Mouse (Mus musculus) left cerebral cortex, adult 8-10 months (tissue): ENCODE results near the gene Pih1d2. TPM values are rescaled to one million over a fixed set of nuclear protein-coding genes. Genes with fewer than 3 reads are reported as not detected.
A peak's percentile ranks its signal among the peaks of the same experiment; 100 is the strongest.
"Not testable (repeated sequence)": the region's sequence is repeated elsewhere in the genome, so short reads cannot be mapped to it uniquely, and the experiment has no call there.

ENCODE experiments used
- DNase-seq, 2 experiments: peaks; one replicate each; pipeline ENCODE4 v3.0.0; 2022; ENCODE audit warnings: low spot score in 2 of 2
- total RNA-seq, 4 experiments: library from RNA; stranded (reverse); gene quantifications; 2 replicates each; pipeline ENCODE4 v1.2.4; 2022

Gene Pih1d2
- total RNA-seq, 4 experiments from 2014 or later = 2.3 to 4.4 (median 3.2) TPM

DNA sequence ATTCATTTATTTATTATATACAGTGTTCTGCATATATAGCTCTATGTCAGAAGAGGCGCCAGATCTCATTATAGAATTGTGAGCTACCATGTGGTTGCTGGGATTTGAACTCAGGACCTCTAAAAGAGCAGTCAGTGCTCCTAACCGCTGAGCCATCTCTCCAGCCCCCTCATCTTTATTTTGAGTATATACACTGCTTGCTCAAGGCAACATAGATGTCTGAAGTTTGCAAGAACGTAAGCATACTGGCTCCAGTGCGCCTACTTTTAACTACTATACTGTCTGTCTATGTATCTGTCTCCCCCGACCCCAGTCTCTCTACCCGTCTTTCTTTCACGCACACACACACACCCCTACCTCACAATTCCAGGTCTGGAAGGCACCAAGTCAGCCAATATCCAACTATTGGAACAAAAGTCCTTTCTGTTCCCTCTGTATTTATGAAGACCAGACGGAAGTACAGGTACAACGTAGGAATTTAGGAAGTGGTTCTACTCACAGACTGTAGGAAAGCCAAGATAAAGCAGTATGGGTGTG is 741 bp downstream of the Pih1d2 start:
- no peak for DNase-seq

- DNase-seq = not testable (repeated sequence)
Measured at GRCm38 (mm10) chr9:50630903-50631302, 13.8 kb downstream of the Pih1d2 start.

DNA sequence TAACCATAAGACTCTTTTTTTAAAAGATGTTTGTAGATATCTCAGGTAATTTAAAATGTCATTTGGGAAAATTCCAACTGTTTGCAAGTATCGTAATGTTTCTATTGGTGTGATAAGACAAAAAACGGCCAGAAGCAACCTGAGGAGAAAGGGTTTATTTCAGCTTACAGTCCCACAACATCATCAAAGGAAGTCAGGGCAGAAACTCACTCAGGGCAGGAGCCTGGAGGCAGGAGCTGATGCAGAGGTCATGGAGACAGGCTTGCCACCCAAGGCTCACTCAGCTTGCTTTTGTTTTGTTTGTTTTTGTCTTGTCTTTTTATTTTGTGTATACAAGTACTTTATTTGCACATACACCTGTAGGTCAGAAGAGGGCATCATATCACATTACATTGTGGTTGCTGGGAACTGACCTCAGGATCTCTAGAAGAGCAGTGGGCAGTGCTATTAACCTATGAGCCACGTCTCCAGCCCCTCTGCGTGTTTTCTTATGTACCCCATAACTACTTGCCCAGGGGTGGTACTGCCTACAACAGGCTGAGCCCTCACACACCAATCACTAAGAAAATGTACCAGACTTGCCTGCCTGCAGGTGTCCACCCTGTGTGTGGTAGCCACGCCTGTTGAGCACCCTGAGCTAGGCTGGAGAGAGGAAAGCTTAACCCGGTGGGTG is 15.0 kb downstream of the Pih1d2 start:
- no peak for DNase-seq

DNA sequence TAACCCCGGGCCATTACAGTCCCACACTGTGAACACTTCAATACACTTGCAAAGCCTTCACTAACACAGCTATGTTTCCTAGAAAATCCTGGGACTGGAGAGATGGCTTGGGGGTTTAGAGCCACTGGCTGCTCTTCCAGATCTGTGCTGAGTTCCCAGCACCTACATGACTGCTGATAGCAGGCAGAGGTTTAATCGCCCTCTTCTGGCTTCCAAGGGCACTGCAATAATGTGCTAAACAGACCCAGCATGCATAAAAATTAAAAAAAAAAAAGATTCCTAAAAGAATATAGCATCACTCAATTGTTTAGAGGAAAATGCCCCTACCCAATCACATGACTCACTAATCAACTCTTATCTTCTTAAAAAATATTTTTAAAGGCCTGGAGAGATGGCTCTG is 15.9 kb downstream of the Pih1d2 start:
- DNase-seq = no peak

- no peak for DNase-seq
Measured at GRCm38 (mm10) chr9:50634270-50634669, 17.1 kb downstream of the Pih1d2 start.

GRCm38 (mm10) chr9:50646826-50647370 is 29.8 kb downstream of the Pih1d2 start:
- DNase-seq = no peak

GRCm38 (mm10) chr9:50650503-50650902 is 33.4 kb downstream of the Pih1d2 start:
- no peak for DNase-seq

DNA sequence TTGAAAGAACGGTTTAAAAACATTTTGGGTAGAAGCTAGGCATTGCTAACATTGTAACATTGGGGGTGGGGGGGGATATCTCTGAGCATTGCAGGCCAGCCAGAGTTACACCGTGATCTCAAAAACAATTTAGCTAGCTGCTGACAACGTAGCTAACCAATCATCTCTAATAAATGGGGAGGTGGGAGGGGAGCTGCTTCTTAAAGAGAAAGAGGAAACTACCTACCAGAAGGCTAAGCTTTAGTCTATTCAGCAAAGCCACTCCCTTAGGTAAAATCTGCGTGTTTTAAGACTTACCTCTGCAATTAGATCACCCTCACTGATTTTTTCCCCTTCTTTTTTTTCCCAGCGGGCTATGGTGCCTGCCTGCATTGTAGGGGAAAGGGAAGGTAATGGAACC is 41.3 kb downstream of the Pih1d2 start:
- no peak for DNase-seq

GRCm38 (mm10) chr9:50658941-50659388 is 41.8 kb downstream of the Pih1d2 start:
- no peak for DNase-seq

DNA sequence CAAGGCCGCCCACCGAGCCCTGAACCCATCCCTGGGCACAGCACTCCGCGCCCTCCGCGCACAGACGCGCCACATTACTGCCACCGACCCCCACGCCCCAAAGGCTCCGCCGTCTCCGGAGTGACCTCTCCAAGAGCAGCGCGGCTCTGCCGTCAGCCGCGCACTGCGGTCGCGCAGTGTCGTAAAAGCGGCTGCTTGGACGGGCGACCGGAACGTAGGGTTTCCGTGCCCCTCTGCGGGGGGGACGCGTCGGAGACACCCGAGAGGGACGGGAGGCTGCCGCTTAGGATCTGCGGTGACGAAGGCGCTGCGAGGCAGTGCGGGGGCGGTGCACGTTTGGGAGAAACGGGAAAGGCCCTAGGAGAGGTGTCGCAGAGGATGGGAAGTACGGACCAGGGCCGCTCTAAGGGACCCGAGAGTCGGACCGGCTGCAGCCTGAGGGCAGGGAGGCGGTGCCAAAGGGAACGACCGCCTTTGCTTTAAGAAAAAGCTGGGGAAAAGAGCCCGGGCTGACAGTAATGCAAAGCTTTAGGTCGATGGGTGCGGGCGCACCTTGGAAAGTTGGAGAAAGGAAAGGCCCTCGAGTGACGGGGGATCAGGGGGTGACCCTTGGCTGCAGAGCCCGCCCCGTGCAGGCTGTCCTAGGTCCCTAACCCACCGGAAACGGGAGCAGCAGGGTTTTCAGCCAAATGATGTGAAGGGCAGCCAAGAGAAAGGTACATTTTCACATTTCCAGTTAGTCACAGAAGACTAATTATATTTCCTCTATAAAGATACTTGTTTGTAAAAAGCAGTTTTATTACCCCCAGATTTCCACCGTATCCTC is 42.5 kb downstream of the Pih1d2 start, which contains the start of gene Dlat:
TSS of gene Dlat (minus strand) at position 389 of the 826 bp plus-strand sequence.
- peak; percentile 85 to 88 for DNase-seq

GRCm38 (mm10) chr9:50660431-50660830 is 43.3 kb downstream of the Pih1d2 start:
- DNase-seq = no peak

GRCm38 (mm10) chr9:50664826-50665225 is 47.7 kb downstream of the Pih1d2 start:
- DNase-seq = no peak

DNA sequence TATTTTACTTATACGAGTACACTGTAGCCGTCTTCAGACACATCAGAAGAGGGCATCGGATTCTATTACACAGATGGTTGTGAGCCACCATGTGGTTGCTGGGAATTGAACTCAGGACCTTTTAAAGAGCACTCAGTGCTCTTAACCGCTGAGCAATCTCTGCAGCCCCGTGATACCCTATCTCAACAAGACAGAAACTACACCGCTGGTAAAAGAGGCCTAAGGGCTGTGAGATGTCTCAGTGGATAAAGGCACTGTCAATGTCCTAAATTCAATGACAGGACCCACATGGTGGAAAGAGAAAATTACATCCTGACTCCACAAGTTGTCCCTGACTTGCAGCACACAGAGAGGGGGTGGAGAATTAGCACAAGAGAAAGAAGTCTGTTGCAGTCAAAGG is 49.3 kb downstream of the Pih1d2 start:
- DNase-seq = no peak

- DNase-seq = no peak
Measured at GRCm38 (mm10) chr9:50667579-50668498, 50.7 kb downstream of the Pih1d2 start.

DNA sequence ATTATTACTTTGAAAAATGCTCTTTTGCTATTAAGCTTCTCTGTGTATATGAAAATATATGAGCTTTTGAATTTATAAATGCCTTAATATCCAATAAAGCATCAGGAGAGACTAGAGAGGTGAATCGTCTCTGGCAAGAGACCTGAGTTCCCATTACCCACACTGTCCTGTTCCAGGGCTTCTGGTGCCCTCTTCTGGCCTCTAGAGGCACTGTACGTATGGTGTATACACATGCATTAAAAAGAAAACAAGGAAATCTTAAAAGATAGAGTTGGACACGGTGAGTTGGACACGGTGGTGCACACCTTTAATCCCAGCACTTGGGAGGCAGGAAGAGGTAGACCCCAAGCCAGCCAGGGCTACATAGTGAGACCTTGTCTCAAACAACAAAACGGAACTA is 53.6 kb downstream of the Pih1d2 start:
- DNase-seq = no peak

Other genes starting within 250 kb of the Pih1d2 start
- not detected for gene Plet1, start 122.8 kb upstream of the Pih1d2 start, total RNA-seq
- gene Pts, start 88.6 kb upstream of the Pih1d2 start, total RNA-seq = 10 to 100 TPM; 28.2 to 31.7 (median 29.5) TPM
- gene Il18, start 62.5 kb upstream of the Pih1d2 start, total RNA-seq = 10 to 100 TPM; 20.2 to 26.5 (median 25.1) TPM
- 1 to 10 TPM; 4.1 to 4.8 (median 4.4) TPM for gene Bco2, start 62.1 kb upstream of the Pih1d2 start, total RNA-seq
- not detected for gene Tex12, start 56.0 kb upstream of the Pih1d2 start, total RNA-seq
- gene Sdhd, start 13.5 kb upstream of the Pih1d2 start, total RNA-seq = 100 to 1,000 TPM; 102 to 113 (median 109) TPM
- 100 to 1,000 TPM; 195 to 210 (median 203) TPM for gene Timm8b, start 13.4 kb upstream of the Pih1d2 start, total RNA-seq
- 10 to 100 TPM; 19.5 to 20.4 (median 20.2) TPM for gene Nkapd1, start 143 bp downstream of the Pih1d2 start, total RNA-seq
- 100 to 1,000 TPM; 110 to 123 (median 118) TPM for gene Dlat, start 42.5 kb downstream of the Pih1d2 start, total RNA-seq
- 10 to 100 TPM; 67.0 to 85.3 (median 71.8) TPM for gene Dixdc1, start 122.2 kb downstream of the Pih1d2 start, total RNA-seq
- gene 2310030G06Rik, start 129.2 kb downstream of the Pih1d2 start, total RNA-seq = 1 to 10 TPM; 2.7 to 3.7 (median 3.1) TPM
- gene Cryab, start 134.0 kb downstream of the Pih1d2 start, total RNA-seq = 100 to 1,000 TPM; 157 to 185 (median 170) TPM
- gene Hspb2, start 135.0 kb downstream of the Pih1d2 start, total RNA-seq = 1 to 10 TPM in 3 of 4 experiments, under 1 TPM in 1; 0.74 to 2.4 (median 1.9) TPM
- gene Fdxacb1, start 150.9 kb downstream of the Pih1d2 start, total RNA-seq = 1 to 10 TPM; 5.3 to 6.6 (median 5.8) TPM
- 10 to 100 TPM; 26.1 to 31.9 (median 29.0) TPM for gene Alg9, start 157.7 kb downstream of the Pih1d2 start, total RNA-seq
- gene 1110032A03Rik, start 158.2 kb downstream of the Pih1d2 start, total RNA-seq = 10 to 100 TPM; 32.3 to 39.7 (median 34.1) TPM
- gene Ppp2r1b, start 228.0 kb downstream of the Pih1d2 start, total RNA-seq = 10 to 100 TPM; 13.5 to 19.2 (median 16.8) TPM